Mouse (Mus musculus) cerebellum, adult (tissue): ENCODE measurements around the gene Efna3.

Source experiments
- ATAC-seq: cut with Nextera tagmentation; 2 replicates; pipeline ENCODE4 v1.9.2; 2017; ENCODE audit warnings: mild to moderate bottlenecking, moderate library complexity, mixed read lengths; ENCODE audit not compliant: insufficient number of reproducible peaks, low FRiP score, low TSS enrichment

The Efna3 gene

GRCm38 (mm10) chr3:89288503-89288928, 34.2 kb downstream of the Efna3 start:
- no peak for ATAC-seq

- no peak for ATAC-seq
Measured at GRCm38 (mm10) chr3:89287286-89287685, 35.5 kb downstream of the Efna3 start.

- ATAC-seq, result no peak
Measured at GRCm38 (mm10) chr3:89285526-89285925, 37.2 kb downstream of the Efna3 start.

- ATAC-seq, result no peak
Measured at GRCm38 (mm10) chr3:89284261-89284660, 38.5 kb downstream of the Efna3 start.

GRCm38 (mm10) chr3:89282291-89282643, 40.5 kb downstream of the Efna3 start:
- ATAC-seq, result no peak

GRCm38 (mm10) chr3:89281579-89282290, 41.0 kb downstream of the Efna3 start:
- no peak for ATAC-seq

- no peak for ATAC-seq
Measured at GRCm38 (mm10) chr3:89280606-89281511, 41.9 kb downstream of the Efna3 start, which contains the start of gene Efna1. TSS of gene Efna1 (minus strand) at chr3:89281142.

- ATAC-seq, result 0 out of 2 replicates have a peak, but pooled peaks have one; percentile 0
Measured at GRCm38 (mm10) chr3:89280050-89280605, 42.6 kb downstream of the Efna3 start.

- ATAC-seq, result peak; percentile 71
Measured at GRCm38 (mm10) chr3:89279153-89279890, 43.4 kb downstream of the Efna3 start.

- ATAC-seq, result no peak
Measured at GRCm38 (mm10) chr3:89278643-89279042, 44.1 kb downstream of the Efna3 start.

- no peak for ATAC-seq
Measured at GRCm38 (mm10) chr3:89278107-89278506, 44.7 kb downstream of the Efna3 start.

- ATAC-seq, result no peak
Measured at GRCm38 (mm10) chr3:89277281-89278021, 45.3 kb downstream of the Efna3 start.

GRCm38 (mm10) chr3:89276061-89276460, 46.7 kb downstream of the Efna3 start:
- ATAC-seq, result no peak

- no peak for ATAC-seq
Measured at GRCm38 (mm10) chr3:89271760-89272159, 51.0 kb downstream of the Efna3 start.

GRCm38 (mm10) chr3:89270891-89271290, 51.9 kb downstream of the Efna3 start:
- ATAC-seq, result no peak

GRCm38 (mm10) chr3:89270051-89270755, 52.6 kb downstream of the Efna3 start, which contains the start of gene Slc50a1:
TSS of gene Slc50a1 (minus strand) at chr3:89270570.
- ATAC-seq, result peak; percentile 69

- no peak for ATAC-seq
Measured at GRCm38 (mm10) chr3:89268916-89269315, 53.8 kb downstream of the Efna3 start.

GRCm38 (mm10) chr3:89266439-89266893, 56.3 kb downstream of the Efna3 start:
- peak; percentile 91 for ATAC-seq
